Mouse (Mus musculus): ENCODE measurements at regions not wholly inside any gene's neighbourhood (a gene's known extent, or its start where the extent isn't known, plus 50 kb on each side); places are given as distances from the start of the nearest gene placed in this dataset.

DNA sequence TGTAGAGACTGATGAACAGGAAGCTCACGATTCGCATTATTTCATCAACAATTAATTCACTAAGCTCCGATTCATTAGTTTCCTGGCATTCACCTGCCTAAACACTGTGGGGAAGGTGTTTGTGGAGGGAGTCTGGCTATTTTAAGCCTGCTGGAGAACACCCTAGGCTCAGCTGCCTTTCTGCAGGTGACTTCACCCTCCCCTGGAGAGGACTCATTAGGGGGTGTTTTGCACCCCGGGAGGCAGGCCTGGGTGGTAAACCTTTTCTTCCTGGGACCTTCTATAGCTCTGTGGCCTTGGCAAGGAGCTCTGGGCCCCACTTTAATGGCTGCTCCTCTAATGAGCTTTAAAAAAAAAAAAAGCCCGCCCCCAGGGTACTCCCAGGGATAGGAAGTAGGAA, 55.4 kb upstream of the Bnc1 start:
- ATAC-seq: no peak
- Histone ChIP-seq H3K4me1 (no peaks in the 10 kb centered on the region), H3K27ac (no peak overlapping the region), H3K9me3 (replicated peaks) (no peaks in the 10 kb centered on the region), H3K4me3 (no peak overlapping the region), H3K9ac (no peak overlapping the region), H3K36me3 (no peaks in the 10 kb centered on the region), H3K27me3 (replicated peaks) (no peaks in the 10 kb centered on the region), H3K4me2 (no peak overlapping the region)
- WGBS (ENCODE audit: insufficient replicate concordance): 61% methylated on average over 5 of the region's 5 CpGs

DNA sequence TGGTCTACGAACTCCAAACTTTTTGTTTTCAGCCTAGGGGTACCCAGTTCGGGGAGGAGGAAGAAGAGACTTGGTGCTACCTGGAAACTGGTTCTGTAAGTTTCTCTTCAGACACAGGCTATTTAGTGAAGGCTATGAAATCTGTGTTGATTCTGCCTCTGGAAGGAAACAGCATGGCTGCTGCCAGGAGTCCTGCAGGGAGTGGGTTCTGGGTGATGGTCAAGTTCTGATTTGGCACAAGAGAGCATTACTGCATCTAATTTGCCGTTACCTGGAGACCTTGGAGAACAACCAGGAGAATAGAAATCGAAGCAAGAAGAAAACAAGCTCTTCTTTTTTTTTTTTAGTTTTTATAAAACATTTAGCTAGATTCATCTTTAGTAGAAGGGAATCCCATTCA, 61.3 kb upstream of the Bnc1 start:
- ATAC-seq: no peak
- H3K27me3 ChIP-seq (replicated peaks): peaks cover 11% of the 10 kb centered on the region; the same call in 1 of the 2 replicates
- no peak overlapping the region for H3K4me2 ChIP-seq
- H3K36me3 ChIP-seq: no peaks in the 10 kb centered on the region
- H3K27ac ChIP-seq: no peak overlapping the region
- no peaks in the 10 kb centered on the region for H3K4me1 ChIP-seq
- 56% methylated on average over 4 of the region's 4 CpGs for WGBS (ENCODE audit: insufficient replicate concordance)
- H3K9ac ChIP-seq: no peak overlapping the region
- H3K4me3 ChIP-seq: no peak overlapping the region
- H3K9me3 ChIP-seq (replicated peaks): no peaks in the 10 kb centered on the region

DNA sequence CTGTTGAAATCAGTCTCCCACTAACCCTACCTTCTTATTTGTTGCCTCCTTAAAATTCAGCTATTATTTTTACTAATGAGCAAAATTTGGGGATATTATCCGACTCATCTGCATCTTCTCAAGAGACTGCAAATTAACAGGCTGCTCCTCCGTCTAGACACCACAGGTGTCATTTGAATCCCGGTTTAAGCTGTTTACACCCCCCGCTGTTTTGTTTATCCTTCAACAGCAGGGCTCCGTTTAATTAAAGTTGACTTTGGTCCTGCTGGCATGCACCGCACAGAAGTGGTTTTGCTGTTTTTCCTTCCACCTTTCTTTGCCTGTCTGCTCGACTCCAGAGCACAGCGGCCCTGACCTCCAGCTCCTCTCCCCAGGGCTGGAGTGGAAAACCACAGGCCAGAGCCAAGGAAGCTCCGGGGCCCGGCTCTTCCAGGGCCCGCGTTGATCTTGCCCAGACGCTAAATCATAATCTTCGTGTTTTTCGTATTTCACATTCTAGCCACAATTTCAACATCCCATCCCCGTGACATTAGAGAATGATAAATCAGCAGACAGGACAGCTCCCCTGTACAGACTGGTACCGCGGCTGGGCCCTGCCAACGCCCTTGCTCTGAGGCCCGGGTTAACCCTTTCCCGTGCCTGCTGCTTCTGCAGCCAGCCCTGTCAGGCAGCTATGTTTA, 64.6 kb upstream of the Bnc1 start:
- Histone ChIP-seq H3K4me2 (peak overlapping the region; percentile 18; the same call in 1 of the 2 replicates), H3K27me3 (replicated peaks) (peaks cover 17% of the 10 kb centered on the region; the same call in 1 of the 2 replicates), H3K4me1 (no peaks in the 10 kb centered on the region), H3K9me3 (replicated peaks) (no peaks in the 10 kb centered on the region), H3K4me3 (no peak overlapping the region), H3K9ac (no peak overlapping the region), H3K36me3 (no peaks in the 10 kb centered on the region), H3K27ac (no peak overlapping the region)
- no peak for ATAC-seq
- WGBS (ENCODE audit: insufficient replicate concordance): 9% methylated on average over 21 of the region's 21 CpGs

DNA sequence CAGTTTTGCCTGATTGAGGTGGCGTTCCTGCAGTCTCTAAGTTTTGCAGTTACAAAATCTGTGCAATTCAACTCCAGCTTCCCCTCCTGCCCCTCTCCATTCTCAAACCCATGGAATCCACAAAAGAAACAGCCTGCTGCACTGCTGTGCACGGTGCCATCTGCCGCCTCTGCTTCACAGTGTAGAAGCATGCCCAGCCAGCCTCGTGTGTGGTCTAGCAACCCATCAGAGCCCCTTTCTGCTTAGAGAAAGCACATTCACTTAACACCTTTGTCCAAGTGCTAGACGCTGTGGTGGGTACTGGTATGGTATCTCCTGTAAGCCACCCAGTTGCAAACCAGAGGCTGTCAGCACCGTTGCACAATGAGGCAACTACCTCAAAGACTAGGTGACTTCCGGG, 71.3 kb upstream of the Bnc1 start:
- H3K4me2 ChIP-seq: no peak overlapping the region
- no peak overlapping the region for H3K27ac ChIP-seq
- no peaks in the 10 kb centered on the region for H3K36me3 ChIP-seq
- H3K27me3 ChIP-seq (replicated peaks): peaks cover 14% of the 10 kb centered on the region; the same call in 1 of the 2 replicates
- whole genome bisulfite sequencing (ENCODE audit: insufficient replicate concordance): 36% methylated on average over 7 of the region's 7 CpGs
- H3K4me1 ChIP-seq: no peaks in the 10 kb centered on the region
- no peak for ATAC-seq
- no peak overlapping the region for H3K9ac ChIP-seq
- no peaks in the 10 kb centered on the region for H3K9me3 ChIP-seq (replicated peaks)
- no peak overlapping the region for H3K4me3 ChIP-seq

DNA sequence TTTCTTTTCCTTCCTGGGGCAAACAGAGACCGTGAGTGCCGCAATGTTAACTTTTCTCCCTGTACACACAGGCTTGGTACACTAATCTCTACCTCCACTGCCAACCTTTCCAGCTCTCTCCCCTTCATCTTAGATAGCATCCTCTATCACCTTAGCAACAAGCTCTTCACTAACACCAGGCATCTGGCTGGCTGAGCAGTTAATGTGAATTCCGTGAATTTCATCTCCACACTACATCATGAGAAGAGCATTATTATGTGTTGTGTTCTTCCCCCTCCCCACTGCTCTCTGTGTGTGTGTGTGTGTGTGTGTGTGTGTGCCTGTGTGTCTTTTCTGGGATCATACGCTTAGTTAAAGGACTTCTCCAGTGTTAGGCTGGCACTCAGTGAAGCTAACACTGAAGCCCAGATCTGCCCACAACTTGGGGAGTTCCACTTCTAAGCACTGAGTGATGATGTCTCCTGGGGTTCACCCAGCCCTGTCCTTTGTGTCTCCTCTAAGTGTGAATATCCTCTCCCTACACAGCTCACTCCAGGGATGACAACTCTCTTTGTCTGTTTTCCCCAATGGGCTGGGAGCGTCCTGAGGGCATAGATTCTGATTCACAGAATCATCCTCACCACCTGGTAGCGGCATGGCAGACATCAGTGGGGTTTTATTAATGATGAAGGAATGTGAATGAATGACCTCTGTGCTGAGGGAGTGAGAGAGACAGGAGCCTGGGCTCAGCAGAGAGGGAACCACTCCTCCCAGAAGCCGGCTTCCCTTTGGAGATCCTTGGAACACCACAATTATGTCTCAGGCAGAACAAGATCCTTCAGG, 77.7 kb upstream of the Bnc1 start:
- no peak for ATAC-seq
- H3K9ac ChIP-seq: no peak overlapping the region
- no peak overlapping the region for H3K27ac ChIP-seq
- no peaks in the 10 kb centered on the region for H3K27me3 ChIP-seq (replicated peaks)
- no peak overlapping the region for H3K4me2 ChIP-seq
- no peaks in the 10 kb centered on the region for H3K4me1 ChIP-seq
- no peaks in the 10 kb centered on the region for H3K36me3 ChIP-seq
- 55% methylated on average over 7 of the region's 7 CpGs for WGBS (ENCODE audit: insufficient replicate concordance)
- no peaks in the 10 kb centered on the region for H3K9me3 ChIP-seq (replicated peaks)
- H3K4me3 ChIP-seq: no peak overlapping the region

DNA sequence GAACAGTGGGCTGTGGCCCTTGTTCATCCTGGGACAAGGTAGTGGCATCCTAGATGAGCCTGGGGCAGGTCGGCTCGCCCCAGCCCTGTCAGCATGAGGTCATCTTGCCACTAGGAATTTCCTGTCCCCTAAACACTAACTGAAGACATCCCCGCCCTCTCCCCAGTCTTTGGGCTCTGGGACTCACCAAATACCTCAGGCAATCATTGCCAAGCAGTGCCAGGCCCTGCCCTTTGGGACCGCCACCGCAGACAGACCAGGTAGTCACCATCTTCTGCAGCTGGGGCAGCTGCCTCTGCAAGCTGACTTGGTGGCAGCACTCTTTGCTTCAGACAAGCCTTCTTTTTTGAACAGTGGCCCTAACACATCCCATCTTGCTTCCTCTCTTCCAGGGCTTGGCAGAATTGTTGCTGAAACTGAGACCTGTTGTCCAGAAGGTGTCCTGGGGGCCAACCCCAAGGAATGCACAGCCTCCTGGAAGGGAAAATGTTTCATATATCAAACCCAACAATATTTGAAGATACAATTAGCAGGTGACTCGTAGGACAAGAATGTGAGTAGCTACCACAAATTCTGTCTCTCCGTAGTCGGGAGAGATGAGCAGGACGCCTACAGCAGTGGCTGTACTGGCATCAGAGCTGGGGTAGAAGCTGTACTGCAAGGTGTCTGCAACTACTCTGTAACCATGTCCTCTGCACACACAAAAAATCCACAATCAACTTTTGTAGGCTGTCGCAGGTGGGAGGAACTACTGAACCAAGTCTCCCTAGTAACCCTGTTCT, 79.0 kb upstream of the Bnc1 start:
- Histone ChIP-seq H3K27ac (no peak overlapping the region), H3K4me3 (no peak overlapping the region), H3K36me3 (no peaks in the 10 kb centered on the region), H3K9me3 (replicated peaks) (no peaks in the 10 kb centered on the region), H3K4me1 (no peaks in the 10 kb centered on the region), H3K4me2 (no peak overlapping the region), H3K9ac (no peak overlapping the region), H3K27me3 (replicated peaks) (no peaks in the 10 kb centered on the region)
- no peak for ATAC-seq
- 54% methylated on average over 10 of the region's 10 CpGs for WGBS (ENCODE audit: insufficient replicate concordance)

DNA sequence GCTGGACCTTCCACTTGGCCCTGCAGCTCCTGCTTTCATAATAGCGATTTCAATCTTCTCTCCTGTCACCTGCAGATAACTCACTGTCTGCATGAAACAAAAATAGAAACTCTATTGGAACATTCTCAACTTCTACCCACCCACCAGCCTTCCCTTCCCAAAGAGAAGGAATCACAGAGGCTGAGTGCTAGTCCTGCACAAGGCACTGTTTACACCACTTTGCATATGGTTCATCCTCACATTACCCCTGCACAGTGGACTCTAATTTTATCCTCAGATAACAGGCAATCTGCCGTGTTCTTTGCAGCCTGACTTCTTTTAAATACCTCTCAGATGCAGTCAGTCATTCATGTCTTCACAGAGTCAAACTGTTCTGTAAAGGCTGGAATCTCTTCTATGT, 83.3 kb upstream of the Bnc1 start:
- Histone ChIP-seq H3K27me3 (replicated peaks) (no peaks in the 10 kb centered on the region), H3K27ac (no peak overlapping the region), H3K4me1 (no peaks in the 10 kb centered on the region), H3K9ac (no peak overlapping the region), H3K9me3 (replicated peaks) (no peaks in the 10 kb centered on the region), H3K4me2 (no peak overlapping the region), H3K36me3 (no peaks in the 10 kb centered on the region), H3K4me3 (no peak overlapping the region)
- WGBS (ENCODE audit: insufficient replicate concordance): 61% methylated on average over 2 of the region's 2 CpGs
- no peak for ATAC-seq

DNA sequence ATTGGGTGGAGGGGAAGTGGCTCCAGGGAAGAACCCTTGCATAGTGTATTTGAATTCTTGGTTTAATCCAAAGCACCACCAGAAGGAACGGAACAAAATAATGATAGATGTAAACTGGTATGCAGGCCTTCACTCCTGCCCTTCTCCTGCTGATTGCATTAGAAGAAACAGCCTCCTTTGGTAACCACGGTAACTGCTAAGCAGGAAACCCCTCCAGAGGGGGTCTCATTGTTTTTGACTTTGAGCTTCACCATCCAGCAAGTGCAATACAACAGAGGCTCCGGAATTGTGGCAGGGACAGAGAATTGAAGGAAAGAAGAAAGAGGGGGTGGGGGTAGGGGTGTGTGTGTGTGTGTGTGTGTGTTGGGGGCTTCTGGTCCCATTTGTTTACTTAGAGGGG, 89.8 kb upstream of the Bnc1 start:
- no peak overlapping the region for H3K9ac ChIP-seq
- H3K36me3 ChIP-seq: no peaks in the 10 kb centered on the region
- no peaks in the 10 kb centered on the region for H3K4me1 ChIP-seq
- ATAC-seq: no peak
- H3K9me3 ChIP-seq (replicated peaks): no peaks in the 10 kb centered on the region
- no peak overlapping the region for H3K27ac ChIP-seq
- 10% methylated on average over 3 of the region's 3 CpGs for WGBS (ENCODE audit: insufficient replicate concordance)
- H3K4me2 ChIP-seq: no peak overlapping the region
- H3K27me3 ChIP-seq (replicated peaks): peaks cover 11% of the 10 kb centered on the region; the same call in 1 of the 2 replicates
- H3K4me3 ChIP-seq: no peak overlapping the region

DNA sequence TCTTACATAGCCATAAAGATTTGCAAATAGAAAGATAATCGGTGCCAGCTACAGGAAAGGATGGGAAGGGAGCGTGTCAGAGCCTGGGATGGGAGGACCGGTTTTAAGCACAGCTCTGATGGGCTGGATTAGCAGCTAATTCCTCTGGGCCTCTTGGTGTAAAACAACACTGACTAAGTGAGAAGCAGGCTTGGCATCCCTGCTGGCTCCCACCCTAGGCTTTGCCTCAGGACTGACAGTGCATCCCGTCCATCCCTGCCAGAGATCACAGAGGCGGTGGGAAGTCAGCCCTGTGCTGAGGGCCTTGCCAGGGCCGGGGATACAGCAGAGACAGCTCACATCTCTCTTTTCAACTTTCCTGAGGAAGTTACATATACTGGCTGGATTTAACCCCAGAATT, 90.8 kb upstream of the Sh3gl3 start:
- no peak overlapping the region for H3K9ac ChIP-seq
- no peaks in the 10 kb centered on the region for H3K36me3 ChIP-seq
- H3K27ac ChIP-seq: no peak overlapping the region
- 18% methylated on average over 6 of the region's 6 CpGs for WGBS (ENCODE audit: insufficient replicate concordance)
- no peak overlapping the region for H3K4me2 ChIP-seq
- no peak overlapping the region for H3K4me3 ChIP-seq
- H3K4me1 ChIP-seq: no peaks in the 10 kb centered on the region
- peaks cover 11% of the 10 kb centered on the region; the same call in 1 of the 2 replicates for H3K27me3 ChIP-seq (replicated peaks)
- no peak for ATAC-seq
- H3K9me3 ChIP-seq (replicated peaks): no peaks in the 10 kb centered on the region

DNA sequence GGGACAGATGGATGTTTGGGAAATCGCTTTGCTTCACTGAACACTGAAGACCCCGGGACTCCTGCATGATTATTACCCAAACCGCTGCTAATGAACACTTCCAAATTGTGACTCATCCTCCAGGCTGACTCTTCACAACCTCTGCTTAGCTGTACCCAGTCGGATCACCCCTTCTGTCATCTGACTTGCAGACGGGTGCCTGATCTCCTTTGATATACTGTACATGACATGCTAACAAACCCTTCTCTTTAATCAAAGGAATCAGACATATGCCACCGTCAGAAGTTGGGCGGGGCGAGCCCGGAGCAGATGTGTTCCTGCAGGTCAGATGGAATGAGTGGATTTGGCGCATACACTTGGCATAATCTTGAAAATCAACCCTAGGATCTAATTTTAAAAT, 89.2 kb upstream of the Sh3gl3 start:
- Histone ChIP-seq H3K4me3 (no peak overlapping the region), H3K27ac (no peak overlapping the region), H3K36me3 (no peaks in the 10 kb centered on the region), H3K4me1 (no peaks in the 10 kb centered on the region), H3K9ac (no peak overlapping the region), H3K27me3 (replicated peaks) (peaks cover 11% of the 10 kb centered on the region; the same call in 1 of the 2 replicates), H3K4me2 (no peak overlapping the region), H3K9me3 (replicated peaks) (no peaks in the 10 kb centered on the region)
- no peak for ATAC-seq
- WGBS (ENCODE audit: insufficient replicate concordance): 75% methylated on average over 10 of the region's 10 CpGs

DNA sequence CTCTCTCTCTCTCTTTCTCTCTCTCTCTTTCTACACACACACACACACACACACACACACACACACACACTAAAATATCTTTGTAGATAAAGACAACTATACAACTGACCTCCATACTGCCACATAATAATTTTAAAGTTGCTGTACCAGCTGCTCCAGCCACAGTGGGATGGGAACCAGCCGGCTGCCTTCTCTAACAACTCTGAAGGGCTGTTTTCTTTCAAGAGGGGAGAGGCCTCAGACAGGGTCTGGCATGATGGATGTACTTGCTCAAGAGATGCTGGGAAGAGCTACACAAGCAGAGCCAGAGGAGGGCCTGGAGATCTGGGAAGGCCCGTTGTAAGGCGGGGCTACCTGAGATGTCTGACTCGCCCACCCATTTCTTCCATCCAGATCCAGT, 88.4 kb upstream of the Sh3gl3 start:
- H3K27ac ChIP-seq: no peak overlapping the region
- no peak overlapping the region for H3K4me2 ChIP-seq
- no peak overlapping the region for H3K9ac ChIP-seq
- ATAC-seq: no peak
- WGBS (ENCODE audit: insufficient replicate concordance): 72% methylated on average over 4 of the region's 4 CpGs
- H3K27me3 ChIP-seq (replicated peaks): peaks cover 11% of the 10 kb centered on the region; the same call in 1 of the 2 replicates
- H3K4me1 ChIP-seq: no peaks in the 10 kb centered on the region
- H3K9me3 ChIP-seq (replicated peaks): no peaks in the 10 kb centered on the region
- H3K36me3 ChIP-seq: no peaks in the 10 kb centered on the region
- no peak overlapping the region for H3K4me3 ChIP-seq

DNA sequence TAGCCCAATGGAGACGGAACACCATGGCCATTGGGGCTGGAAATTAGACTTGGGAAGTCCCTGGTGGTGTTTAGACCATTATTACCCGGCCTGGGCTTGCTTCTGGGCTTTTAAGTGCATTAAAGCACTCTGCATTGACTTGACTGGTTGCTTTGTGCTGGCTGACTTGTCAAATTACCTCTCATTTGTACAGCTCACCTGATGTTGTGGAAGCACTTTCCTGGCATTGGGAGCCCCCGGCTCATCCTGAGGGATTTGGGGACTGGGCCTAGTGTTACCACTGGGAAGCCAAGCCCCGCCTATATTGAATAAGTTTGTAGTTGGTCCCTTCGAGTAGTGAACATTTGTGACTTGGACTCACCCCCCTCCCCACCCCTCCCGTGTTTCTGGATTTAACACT, 75.5 kb upstream of the Sh3gl3 start:
- Histone ChIP-seq H3K9me3 (replicated peaks) (no peaks in the 10 kb centered on the region), H3K27ac (no peak overlapping the region), H3K4me3 (no peak overlapping the region), H3K27me3 (replicated peaks) (no peaks in the 10 kb centered on the region), H3K4me1 (no peaks in the 10 kb centered on the region), H3K9ac (no peak overlapping the region), H3K4me2 (no peak overlapping the region), H3K36me3 (no peaks in the 10 kb centered on the region)
- WGBS (ENCODE audit: insufficient replicate concordance): 65% methylated on average over 6 of the region's 6 CpGs
- no peak for ATAC-seq
